Mouse (Mus musculus): ENCODE measurements around the gene A4gnt. TPM values are rescaled to one million over a fixed set of nuclear protein-coding genes. Genes with fewer than 3 reads are reported as not detected.
"Not testable (repeated sequence)": the region's sequence is repeated elsewhere in the genome, so short reads cannot be mapped to it uniquely, and the experiment has no call there.

Gene A4gnt
- total RNA-seq (2021): not detected
- long read RNA-seq, experiment 1: 0 reads
- long read RNA-seq, experiment 2: 0 reads

GRCm38 (mm10) chr9:99612202-99612601, at the start of gene A4gnt:
Gene A4gnt, plus strand, starts transcription at chr9:99612502.
- no peak for DNase-seq (ENCODE audit: low spot score in 2 of 2)

GRCm38 (mm10) chr9:99563714-99564113, 48.6 kb upstream of the A4gnt start:
- peak in 1 of 2 experiments; percentile 56 for DNase-seq (ENCODE audit: low spot score in 2 of 2)

GRCm38 (mm10) chr9:99568023-99568346, 44.3 kb upstream of the A4gnt start:
- no peak for DNase-seq (ENCODE audit: low spot score in 2 of 2)

GRCm38 (mm10) chr9:99568347-99569070, 43.8 kb upstream of the A4gnt start, which contains the start of gene Armc8:
Gene Armc8, minus strand, starts transcription at chr9:99568899.
- peak; percentile 86 to 90 for DNase-seq (ENCODE audit: low spot score in 2 of 2)

- DNase-seq (ENCODE audit: low spot score in 2 of 2): no peak
These were observed 43.3 kb upstream of the A4gnt start for GRCm38 (mm10) chr9:99569071-99569397.

- peak; percentile 86 to 94 for DNase-seq (ENCODE audit: low spot score in 2 of 2)
These were observed 36.4 kb upstream of the A4gnt start, which contains the start of gene Dbr1 for GRCm38 (mm10) chr9:99575677-99576480. Gene Dbr1, plus strand, starts transcription at chr9:99575799.

GRCm38 (mm10) chr9:99580655-99581054, 31.6 kb upstream of the A4gnt start:
- DNase-seq (ENCODE audit: low spot score in 2 of 2): no peak

- DNase-seq (ENCODE audit: low spot score in 2 of 2): peak; percentile 55 to 66
These were observed 24.6 kb upstream of the A4gnt start for GRCm38 (mm10) chr9:99587505-99588202.

GRCm38 (mm10) chr9:99591144-99591543, 21.2 kb upstream of the A4gnt start:
- DNase-seq (ENCODE audit: low spot score in 2 of 2): no peak

- DNase-seq (ENCODE audit: low spot score in 2 of 2): not testable (repeated sequence)
These were observed 13.2 kb upstream of the A4gnt start for GRCm38 (mm10) chr9:99599127-99599526.

- DNase-seq (ENCODE audit: low spot score in 2 of 2): no peak
These were observed 8.7 kb upstream of the A4gnt start for GRCm38 (mm10) chr9:99603566-99603965.

- no peak for DNase-seq (ENCODE audit: low spot score in 2 of 2)
These were observed 7.4 kb downstream of the A4gnt start for GRCm38 (mm10) chr9:99619688-99620087.

GRCm38 (mm10) chr9:99620196-99620595, 7.9 kb downstream of the A4gnt start:
- DNase-seq (ENCODE audit: low spot score in 2 of 2): no peak

GRCm38 (mm10) chr9:99622034-99622433, 9.7 kb downstream of the A4gnt start:
- DNase-seq (ENCODE audit: low spot score in 2 of 2): no peak

GRCm38 (mm10) chr9:99622966-99623365, 10.7 kb downstream of the A4gnt start:
- no peak for DNase-seq (ENCODE audit: low spot score in 2 of 2)

GRCm38 (mm10) chr9:99624117-99624516, 11.8 kb downstream of the A4gnt start:
- DNase-seq (ENCODE audit: low spot score in 2 of 2): no peak

- no peak for DNase-seq (ENCODE audit: low spot score in 2 of 2)
These were observed 16.3 kb downstream of the A4gnt start for GRCm38 (mm10) chr9:99628581-99628980.

GRCm38 (mm10) chr9:99629281-99630011, 17.1 kb downstream of the A4gnt start, which contains the start of gene Dzip1l:
Gene Dzip1l, plus strand, starts transcription at chr9:99629496.
- DNase-seq (ENCODE audit: low spot score in 2 of 2): peak; percentile 50 to 82

- no peak for DNase-seq (ENCODE audit: low spot score in 2 of 2)
These were observed 17.8 kb downstream of the A4gnt start for GRCm38 (mm10) chr9:99630071-99630470.

GRCm38 (mm10) chr9:99630528-99631125, 18.3 kb downstream of the A4gnt start:
- DNase-seq (ENCODE audit: low spot score in 2 of 2): no peak

- no peak for DNase-seq (ENCODE audit: low spot score in 2 of 2)
These were observed 19.5 kb downstream of the A4gnt start for GRCm38 (mm10) chr9:99631781-99632180.

Measured in gastrocnemius, postnatal 4 days (tissue).